Mouse (Mus musculus) embryonic stem cell, embryonic (primary cell): ENCODE measurements around the gene Ccdc124.

Experiments used
- CTCF ChIA-PET, 4 experiments: fragments of 300-600 bp in 2 of 4; fragments of 350-600 bp in 2 of 4; sonication (Branson Sonifier 250); formaldehyde crosslinking; loops; one replicate each; lab custom pipeline; 2022; ENCODE audit warnings: inconsistent platforms in 2 of 4; lab: Charles Lee
- POLR2A ChIA-PET, 4 experiments: fragments of 300-600 bp in 2 of 4; fragments of 350-600 bp in 2 of 4; sonication (Branson Sonifier 250); formaldehyde crosslinking; loops; one replicate each; lab custom pipeline; 2022; ENCODE audit warnings: antibody characterized with exemption in 4 of 4, inconsistent platforms in 1 of 4; lab: Charles Lee

Ccdc124 gene

DNA sequence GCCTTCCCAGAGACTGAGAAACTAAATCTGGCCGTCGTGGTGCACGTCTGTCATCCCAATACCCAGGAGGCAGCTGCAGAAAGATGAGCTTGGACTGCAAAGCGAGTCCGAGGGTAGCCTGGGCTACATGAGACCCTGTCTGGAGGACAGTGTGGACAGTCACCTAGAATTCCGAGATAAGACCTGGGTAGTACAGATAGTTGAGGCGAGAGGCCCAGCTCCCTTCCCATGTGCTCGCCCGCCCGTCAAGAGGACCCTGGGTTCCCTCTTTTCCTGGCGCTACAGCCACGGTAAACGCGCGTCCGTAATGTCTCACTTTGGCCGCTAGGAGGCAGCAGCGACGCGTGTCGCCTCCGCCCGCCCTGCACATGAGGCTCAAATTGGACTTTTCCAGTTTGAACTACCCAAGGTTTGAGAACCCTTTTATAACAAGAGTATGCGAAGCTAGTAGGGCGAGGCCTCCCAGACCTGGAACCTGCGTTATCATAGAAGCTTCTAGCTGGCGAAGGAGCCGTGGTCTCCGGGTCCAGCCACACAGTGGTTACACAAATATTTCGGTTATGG is 52.3 kb downstream of the Ccdc124 start:
- POLR2A ChIA-PET = interaction anchor here (0.5 to 15.6 kb wide), 45 partner anchors 12 to 591 kb away, joined by 3 to 391 read pairs (median 5); partner anchors contain the start of genes Arrdc2 (in 4 of the 4), Rpl18a (in 3 of the 4), Jund (in 2 of the 4) and Lsm4 (in 2 of the 4)

DNA sequence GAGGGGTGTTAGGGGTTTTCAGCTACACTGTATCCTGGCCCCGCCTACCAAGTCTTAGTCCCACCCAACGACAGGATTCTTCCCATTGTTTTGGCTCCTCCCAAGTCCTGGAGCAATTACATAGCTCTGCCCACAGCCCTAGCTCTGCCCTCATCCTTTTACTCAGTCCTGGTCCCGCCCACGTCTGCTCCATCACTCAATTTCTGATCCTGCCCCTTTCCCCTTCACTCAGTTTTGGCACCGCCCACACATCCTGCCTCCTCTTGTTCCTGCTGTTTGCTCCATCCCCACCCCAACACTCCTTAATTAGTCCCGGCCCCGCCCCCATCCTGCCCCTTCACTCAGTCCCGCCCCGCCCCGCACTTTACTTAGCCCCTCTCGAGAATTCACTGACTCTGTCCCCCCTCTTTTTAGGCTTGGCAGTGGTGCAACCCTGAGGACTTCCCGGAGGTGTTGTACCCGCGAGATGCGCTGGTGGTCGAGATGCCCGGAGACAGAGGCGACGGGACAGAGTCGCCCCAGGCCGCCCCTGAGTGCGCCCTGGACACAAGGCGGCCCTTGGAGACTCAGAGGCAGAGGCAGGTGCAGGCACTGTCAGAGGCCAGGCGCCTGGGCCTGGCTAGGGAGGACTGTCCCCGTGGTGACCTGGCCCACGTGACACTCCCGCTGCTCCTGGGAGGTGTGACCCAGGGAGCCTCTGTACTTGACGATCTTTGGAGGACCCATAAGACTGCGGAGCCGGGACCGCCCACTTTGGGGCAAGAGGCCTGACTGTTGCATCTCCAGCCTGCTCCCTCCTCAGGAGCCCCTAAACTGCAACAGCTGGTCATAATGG is 53.4 kb downstream of the Ccdc124 start:
- ChIA-PET CTCF (interaction anchor here (0.5 to 4.1 kb wide), 44 partner anchors 14 to 750 kb away, joined by 3 to 64 read pairs (median 4); partner anchors contain the start of genes Arrdc2 (in 2 of the 4), Gm3336 (in 1 of the 4), Lsm4 (in 1 of the 4) and Mast3 (in 1 of the 4)), POLR2A (interaction anchor here (0.5 to 15.6 kb wide), 93 partner anchors 8 to 849 kb away, joined by 3 to 391 read pairs (median 4); partner anchors contain the start of genes Arrdc2 (in 4 of the 4), Jund (in 3 of the 4), Mast3 (in 3 of the 4) and Rpl18a (in 3 of the 4))

More for the DNA sequence above, 52.3 kb downstream of the Ccdc124 start:
- CTCF ChIA-PET = interaction anchor here (0.6 to 4.1 kb wide), 41 partner anchors 12 to 591 kb away, joined by 3 to 64 read pairs (median 4); partner anchors contain the start of genes Arrdc2 (in 3 of the 4), Gm3336 (in 2 of the 4), Mast3 (in 2 of the 4) and Lsm4 (in 1 of the 4)
